Mouse (Mus musculus) right cerebral cortex, adult 18-20 months (tissue): Measurements from ENCODE around the gene Osgep.
"Not testable (repeated sequence)": the region's sequence is repeated elsewhere in the genome, so short reads cannot be mapped to it uniquely, and the experiment has no call there.

ENCODE experiments used
- DNase-seq: peaks from one replicate; pipeline ENCODE4 v3.0.0; 2022; ENCODE audit warnings: mixed read lengths

Osgep gene

GRCm38 (mm10) chr14:50930754-50931492, 6.2 kb upstream of the Osgep start, which contains the start of the genes Pip4p1 and Pnp:
Gene Pip4p1 (minus strand): TSS chr14:50930856.
Gene Pnp (plus strand): TSS chr14:50931082.
- peak; percentile 99 for DNase-seq

- peak; percentile 55 for DNase-seq
These were observed 5.7 kb upstream of the Osgep start for GRCm38 (mm10) chr14:50930377-50930753.

- DNase-seq: no peak
These were observed 5.3 kb upstream of the Osgep start for GRCm38 (mm10) chr14:50929951-50930350.

GRCm38 (mm10) chr14:50927366-50927765, 2.7 kb upstream of the Osgep start:
- no peak for DNase-seq

- no peak for DNase-seq
These were observed 623 bp upstream of the Osgep start for GRCm38 (mm10) chr14:50925111-50925920.

- not testable (repeated sequence) for DNase-seq
These were observed 1.3 kb downstream of the Osgep start for GRCm38 (mm10) chr14:50923437-50923836.

GRCm38 (mm10) chr14:50911356-50911755, 13.3 kb downstream of the Osgep start:
- no peak for DNase-seq

GRCm38 (mm10) chr14:50908126-50908525, 16.6 kb downstream of the Osgep start:
- no peak for DNase-seq

GRCm38 (mm10) chr14:50905327-50905726, 19.4 kb downstream of the Osgep start:
- DNase-seq: not testable (repeated sequence)

- no peak for DNase-seq
These were observed 19.9 kb downstream of the Osgep start for GRCm38 (mm10) chr14:50904828-50905129.

- DNase-seq: peak; percentile 31
These were observed 20.5 kb downstream of the Osgep start for GRCm38 (mm10) chr14:50903973-50904827.

- DNase-seq: not testable (repeated sequence)
These were observed 26.7 kb downstream of the Osgep start for GRCm38 (mm10) chr14:50897992-50898391.

- DNase-seq: no peak
These were observed 27.3 kb downstream of the Osgep start, which contains the start of gene Klhl33 for GRCm38 (mm10) chr14:50897374-50897765. Gene Klhl33 (minus strand): TSS chr14:50897507.

GRCm38 (mm10) chr14:50896747-50897373, 27.8 kb downstream of the Osgep start:
- peak; percentile 42 for DNase-seq

GRCm38 (mm10) chr14:50895985-50896746, 28.5 kb downstream of the Osgep start:
- DNase-seq: peak; percentile 47

GRCm38 (mm10) chr14:50895407-50895806, 29.3 kb downstream of the Osgep start:
- no peak for DNase-seq

GRCm38 (mm10) chr14:50892541-50893459, 31.9 kb downstream of the Osgep start:
- no peak for DNase-seq

- no peak for DNase-seq
These were observed 32.6 kb downstream of the Osgep start for GRCm38 (mm10) chr14:50892091-50892490.

- no peak for DNase-seq
These were observed 33.1 kb downstream of the Osgep start for GRCm38 (mm10) chr14:50891621-50892020.

- DNase-seq: peak; percentile 57
These were observed 48.3 kb downstream of the Osgep start for GRCm38 (mm10) chr14:50876236-50876950.
